Mouse (Mus musculus): ENCODE data around the gene Pgap1. TPM values are rescaled to one million over a fixed set of nuclear protein-coding genes. Genes with fewer than 3 reads are reported as not detected.

The Pgap1 gene
- polyA plus RNA-seq, 1 experiment from 2014 or later = 39.7 TPM

Other genes starting within 250 kb of the Pgap1 start
- 24.4 and 27.4 TPM in 2 replicates for gene Gtf3c3, start 118.7 kb downstream of the Pgap1 start, polyA plus RNA-seq (2014; fragmentation: Nextera tagmentation; extraction: Ambion mirVana)

All from hindbrain, embryonic 14.5 days (tissue).